Mouse (Mus musculus): ENCODE results near the gene Dach1.

Gene Dach1

DNA sequence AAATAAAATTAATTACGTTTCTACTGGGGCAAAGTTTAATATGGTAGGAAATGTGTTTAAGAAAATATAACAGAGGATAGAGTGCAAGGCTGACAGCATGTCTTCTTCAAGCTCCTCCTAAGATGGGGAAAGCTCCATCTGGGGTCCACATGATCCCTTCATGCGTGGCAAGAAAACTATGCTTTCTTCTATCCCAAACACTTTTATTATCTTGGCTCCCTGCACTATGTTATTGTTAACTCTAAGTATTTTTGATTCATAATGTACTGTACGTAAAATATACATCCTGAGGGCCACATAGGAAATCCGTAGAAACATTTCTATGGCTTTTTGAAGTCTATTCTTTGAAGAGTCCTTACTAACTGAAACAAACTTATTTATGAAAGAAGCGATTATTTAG is 330.3 kb downstream of the Dach1 start:
- DNase-seq = no peak

DNA sequence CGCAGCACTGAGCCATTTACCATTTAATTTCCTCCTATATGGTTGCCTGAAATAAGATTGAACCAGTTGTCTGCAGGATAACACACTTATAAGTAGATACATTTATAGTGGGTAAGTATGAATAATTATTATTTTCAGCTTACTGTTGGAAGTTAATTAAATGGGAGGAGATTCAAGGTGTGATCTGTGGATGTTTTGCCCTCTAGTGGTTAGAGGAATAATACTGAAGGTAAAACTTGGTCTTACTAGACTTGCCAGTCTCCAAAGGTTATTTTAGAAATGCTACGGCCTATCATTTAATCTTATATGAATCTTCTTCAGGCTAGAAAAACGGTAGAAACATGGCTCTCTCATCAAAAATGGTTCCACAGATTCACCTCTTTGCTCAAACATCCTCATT is 339.7 kb downstream of the Dach1 start:
- DNase-seq = no peak

DNA sequence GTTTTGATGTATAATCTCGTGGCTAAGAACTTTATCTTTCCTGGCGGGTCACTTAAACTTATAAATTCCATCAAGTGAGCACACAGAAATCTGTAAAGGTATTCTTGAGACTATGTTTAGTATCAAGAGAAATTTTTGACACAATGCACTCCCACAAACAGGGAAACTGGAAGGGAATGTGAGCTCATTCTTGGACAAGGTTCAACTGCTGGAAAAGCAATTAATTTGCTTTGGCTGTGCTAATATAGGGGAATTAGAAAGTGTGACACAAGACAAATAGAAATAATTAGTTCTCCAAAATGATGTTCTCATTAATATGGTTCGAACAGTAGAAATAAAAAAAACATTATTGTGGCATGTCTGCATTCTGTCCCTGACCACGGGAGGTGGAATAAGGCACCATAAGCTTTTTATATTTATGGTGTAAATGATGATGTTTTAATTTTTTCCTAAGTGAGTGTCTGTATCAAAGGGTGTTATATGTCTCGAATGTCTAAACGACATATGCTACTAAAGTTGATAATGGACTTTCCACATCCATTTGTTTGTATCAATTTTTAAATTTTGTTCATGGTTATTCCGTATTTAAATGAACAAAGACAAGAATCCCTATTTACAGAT is 354.9 kb downstream of the Dach1 start:
- no peak for DNase-seq

DNA sequence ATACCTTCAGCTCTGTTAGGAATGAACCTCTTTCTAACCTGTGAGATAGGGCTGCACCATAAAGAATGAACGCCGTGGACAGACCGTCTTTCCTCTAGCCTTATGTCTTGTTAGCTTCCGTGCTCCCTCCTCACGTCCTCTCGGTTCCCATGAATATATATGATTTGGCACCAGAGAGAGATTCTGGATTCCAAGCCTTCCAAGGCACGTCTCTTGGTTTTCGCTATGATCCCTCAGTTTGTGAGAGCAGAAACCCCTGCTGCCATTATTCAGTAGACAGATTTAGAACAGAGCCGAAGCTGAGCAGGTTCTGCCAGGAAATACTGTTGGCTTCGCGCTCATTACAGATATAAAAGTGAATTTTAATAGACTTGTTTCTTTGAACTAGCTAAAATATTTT is 356.0 kb downstream of the Dach1 start:
- DNase-seq = no peak

DNA sequence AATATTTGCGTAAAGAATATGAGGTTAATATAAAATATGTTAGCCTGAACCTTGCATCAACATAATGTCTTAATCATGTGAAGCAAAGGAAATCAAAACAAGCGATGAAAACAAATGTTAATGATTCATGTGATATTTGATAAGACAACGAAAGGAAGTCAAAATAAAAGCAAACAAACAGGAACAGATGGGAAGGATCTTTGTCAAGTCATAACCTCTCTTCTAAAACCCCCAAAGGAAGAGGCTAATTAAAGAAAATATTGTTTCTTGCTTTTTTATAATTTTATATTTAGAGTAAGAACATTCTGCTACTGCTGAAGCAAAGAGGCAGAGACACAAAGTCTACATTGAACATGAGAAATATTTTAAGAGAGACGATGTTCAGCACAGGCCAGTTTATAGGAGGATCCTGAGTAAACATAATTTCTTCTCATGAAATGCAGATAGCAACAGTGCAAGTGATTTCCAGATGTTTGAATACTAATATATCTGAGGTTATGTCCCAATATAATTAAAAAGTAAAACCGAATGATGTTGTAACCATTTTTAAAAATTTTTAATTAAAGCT is 374.1 kb downstream of the Dach1 start:
- DNase-seq = no peak

DNA sequence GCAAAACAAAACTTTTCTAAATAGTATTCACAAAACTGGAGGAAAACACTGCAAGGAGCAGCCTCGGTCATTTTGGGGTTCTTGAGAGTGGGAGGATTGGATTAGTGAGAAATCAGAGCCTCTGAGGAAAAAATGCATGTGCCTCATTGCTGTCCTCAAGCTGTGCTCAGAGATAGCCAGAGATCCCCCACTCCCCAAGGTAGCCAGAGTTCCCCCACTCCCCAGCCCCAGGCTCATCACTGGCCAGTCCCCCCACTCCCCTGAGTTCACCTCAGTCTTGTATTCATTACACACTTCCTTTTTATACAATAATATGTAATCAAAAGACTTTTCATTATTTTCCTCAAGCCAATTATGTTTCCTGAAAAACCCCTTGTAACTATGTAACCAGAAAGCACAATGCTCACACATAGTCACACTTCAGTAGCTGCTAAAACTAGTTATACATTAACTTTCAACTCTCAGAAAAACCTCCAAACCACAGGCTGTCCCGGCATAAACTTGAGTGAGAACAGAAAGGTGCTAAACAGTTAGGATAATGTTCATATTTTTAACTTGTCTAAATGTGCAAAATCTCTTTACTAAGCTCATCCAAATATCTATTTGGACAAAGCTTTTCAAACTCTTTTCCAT is 395.3 kb downstream of the Dach1 start:
- no peak for DNase-seq

DNA sequence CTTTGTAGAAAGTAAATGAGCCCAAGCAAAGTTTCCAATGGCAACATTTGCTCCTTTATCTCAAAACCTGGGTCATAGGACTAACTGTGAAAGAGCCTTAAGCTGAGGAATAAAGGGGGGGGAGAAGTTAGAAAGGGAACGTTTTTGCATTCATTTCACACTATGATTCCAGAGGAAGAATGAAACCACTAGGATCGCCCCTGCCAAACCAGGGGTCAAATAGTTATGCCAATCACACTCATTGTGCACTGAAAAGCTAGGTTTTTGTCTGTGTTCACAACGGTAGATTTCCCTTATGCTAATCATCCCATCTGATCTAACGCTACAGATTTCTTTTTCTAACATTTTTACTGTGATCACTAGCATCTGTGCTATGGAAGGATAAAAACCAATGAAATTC is 415.2 kb downstream of the Dach1 start:
- DNase-seq = no peak

DNA sequence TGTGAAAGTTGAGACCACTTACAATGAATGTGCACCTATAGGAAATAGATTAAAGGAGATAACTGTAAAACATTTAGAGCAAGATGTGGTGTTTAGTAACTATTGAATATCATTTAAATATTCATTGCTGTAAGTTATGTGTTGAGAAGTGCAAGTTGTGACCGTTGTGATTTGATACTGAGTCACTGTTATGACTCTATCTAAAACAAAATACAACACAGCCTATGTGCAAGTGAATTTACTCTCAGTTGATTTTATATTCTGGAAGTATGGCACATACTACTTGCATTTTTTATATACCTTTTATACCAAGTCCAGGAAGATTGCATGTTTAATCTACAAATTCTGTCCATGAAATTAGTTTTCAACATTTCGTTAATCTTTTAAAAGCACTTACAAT is 415.6 kb downstream of the Dach1 start:
- no peak for DNase-seq

DNA sequence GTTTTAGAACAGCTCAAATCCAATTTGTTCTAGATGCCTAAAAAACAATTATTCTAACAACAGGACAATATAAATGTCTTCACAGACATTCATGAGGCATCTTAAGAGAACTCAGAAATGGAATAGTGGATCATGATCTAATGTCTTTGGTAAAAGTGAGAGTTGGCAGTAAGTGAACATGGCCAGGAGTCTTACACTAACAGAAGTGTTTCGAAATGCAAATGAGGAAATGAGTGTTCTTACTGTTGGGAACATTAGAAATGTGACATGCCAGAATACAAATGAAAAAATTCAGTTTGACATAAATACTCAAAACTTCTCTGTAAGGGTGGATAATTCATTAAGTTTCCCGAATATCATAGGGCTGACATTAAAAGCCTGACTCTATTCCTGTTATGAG is 426.3 kb downstream of the Dach1 start:
- DNase-seq = no peak

DNA sequence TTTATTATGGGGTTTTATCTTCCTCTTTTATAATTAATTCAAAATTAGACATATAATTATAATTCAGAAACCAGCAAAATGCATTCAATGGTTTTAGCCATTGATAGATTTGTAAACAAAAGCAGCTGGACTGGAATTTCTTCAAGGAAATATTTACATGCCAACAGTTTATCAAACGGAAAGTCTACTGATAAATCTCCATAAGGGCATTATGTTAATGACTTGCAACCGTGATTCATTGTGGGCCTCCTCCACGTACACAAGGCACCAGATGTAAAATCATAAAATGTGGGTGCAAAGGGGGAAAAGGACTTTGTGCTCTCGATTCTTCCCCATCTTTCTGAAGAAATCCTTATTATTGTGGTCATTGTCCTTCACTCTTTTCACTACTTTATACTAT is 426.8 kb downstream of the Dach1 start:
- no peak for DNase-seq

Measured in cerebellum, adult 9-10 months (tissue).